8 mouse cellular contexts compared by ENCODE assay signal in genomic region chr11:69110319-69111046, GRCm38 (mm10). TPM values are rescaled to one million over a fixed set of nuclear protein-coding genes. Genes with fewer than 3 reads are reported as not detected.
DNase-seq lines count a peak whose midpoint lies in the region; ATAC-seq lines count a peak whose summit lies in the region.

No protein-coding gene starts in this region.

- H3K4me1 ChIP-seq in hindbrain, embryonic 12.5 days = peaks cover 8% of the 10 kb centered on the region; the same call in 1 of the 2 replicates

- ATAC-seq in hindbrain, embryonic 12.5 days (ENCODE audit: low FRiP score) = no peak

- H3K27ac ChIP-seq in hindbrain, embryonic 12.5 days = no peak overlapping the region

- H3K4me2 ChIP-seq in hindbrain, embryonic 12.5 days (replicated peaks) = peak overlapping the region; percentile 50

- peak; percentile 90 for DNase-seq in MN1 (ENCODE audit: low spot score)
- peak; percentile 89 for DNase-seq in cerebellum, adult 9-11 months
- peak; percentile 80 to 90 for DNase-seq in frontal cortex, postnatal 14 days (ENCODE audit: low spot score in 2 of 2)
- peak; percentile 98 for DNase-seq in layer of hippocampus, postnatal 25 days (ENCODE audit: extremely low spot score in 1 of 2, low spot score in 1 of 2)
- peak; percentile 92 to 96 for DNase-seq in lung, postnatal 4 days
- peak; percentile 84 for DNase-seq in retina, postnatal 7 days (ENCODE audit: low read depth, low spot score)
- DNase-seq in urinary bladder, adult 18-20 months (ENCODE audit: low spot score in 2 of 2) = peak; percentile 79 to 93

- H3K9me3 ChIP-seq in hindbrain, embryonic 12.5 days (replicated peaks) = no peaks in the 10 kb centered on the region

- H3K27me3 ChIP-seq in hindbrain, embryonic 12.5 days = peaks cover 27% of the 10 kb centered on the region

- peak overlapping the region; percentile 44 for H3K4me3 ChIP-seq in hindbrain, embryonic 12.5 days

- WGBS in hindbrain, embryonic 12.5 days = under 1% methylated on average over 30 of the region's 30 CpGs

- H3K9ac ChIP-seq in hindbrain, embryonic 12.5 days = peak overlapping the region; percentile 41

- peaks cover 40% of the 10 kb centered on the region for H3K36me3 ChIP-seq in hindbrain, embryonic 12.5 days

RNA-seq across cellular contexts. Expression of gene Hes7, which starts 9.7 kb away (rescaled TPM):
- polyA plus RNA-seq in hindbrain, embryonic 12.5 days (2016; fragmentation: Nextera tagmentation; extraction: Ambion mirVana) = 0.25 and 0.49 TPM in 2 replicates
- under 1 TPM; 0.80 to 0.96 TPM for total RNA-seq in layer of hippocampus, postnatal 25 days (2021)

RNA-seq across cellular contexts. Expression of gene 9130213A22Rik, which starts 11.9 kb away (rescaled TPM):
- polyA plus RNA-seq in hindbrain, embryonic 12.5 days (2016; fragmentation: Nextera tagmentation; extraction: Ambion mirVana) = 0.26 and 0.29 TPM in 2 replicates
- total RNA-seq in layer of hippocampus, postnatal 25 days (2021) = under 1 TPM; 0.68 to 0.89 TPM

RNA-seq across cellular contexts. Expression of gene Aloxe3, which starts 15.2 kb away (rescaled TPM):
- polyA plus RNA-seq in hindbrain, embryonic 12.5 days (2016; fragmentation: Nextera tagmentation; extraction: Ambion mirVana) = 0.41 and 0.65 TPM in 2 replicates
- total RNA-seq in layer of hippocampus, postnatal 25 days (2021) = 1 to 10 TPM; 5.2 to 6.8 TPM

RNA-seq across cellular contexts. Expression of gene Per1, which starts 15.5 kb away (rescaled TPM):
- polyA plus RNA-seq in hindbrain, embryonic 12.5 days (2016; fragmentation: Nextera tagmentation; extraction: Ambion mirVana) = 9.8 and 11.6 TPM in 2 replicates
- total RNA-seq in layer of hippocampus, postnatal 25 days (2021) = 10 to 100 TPM; 70.1 to 89.0 TPM

RNA-seq across cellular contexts. Expression of gene Vamp2, which starts 22.2 kb away (rescaled TPM):
- 140 and 159 TPM in 2 replicates for polyA plus RNA-seq in hindbrain, embryonic 12.5 days (2016; fragmentation: Nextera tagmentation; extraction: Ambion mirVana)
- 1,000 to 10,000 TPM in 1 of 2 experiments, 100 to 1,000 TPM in 1; 978 to 1,010 TPM for total RNA-seq in layer of hippocampus, postnatal 25 days (2021)
